Comparison of ENCODE assay signal across 15 mouse cellular contexts in genomic region chr5:131241689-131242088, GRCm38 (mm10).
A peak's percentile ranks its signal among the peaks of the same experiment; 100 is the strongest.
DNase-seq lines count a peak whose midpoint lies in the region; ATAC-seq and TF ChIP-seq lines count a peak whose summit lies in the region.
"Had no signal": no experiment of that assay in that cellular context is flagged by ENCODE, and none has a peak within 500 bp of the region (broad histone marks: within the 10 kb centered on the region; RNA-seq: fewer than 3 reads in every experiment).

No protein-coding gene starts in this region.

- 85% methylated on average over 4 of the region's 4 CpGs for WGBS in heart, embryonic 10.5 days
- 65% methylated on average over 4 of the region's 4 CpGs for WGBS in heart, adult 2 months
- 61% methylated on average over 4 of the region's 4 CpGs for WGBS in stomach, embryonic 14.5 days
- 46% methylated on average over 4 of the region's 4 CpGs for WGBS in stomach, postnatal 0 days
- WGBS in liver, postnatal 0 days (ENCODE audit: insufficient replicate concordance): 72% methylated on average over 4 of the region's 4 CpGs

- no peak for TF ChIP-seq POLR2A in heart, adult 2 months (IDR thresholded peaks at IDR 0.05; ENCODE audit: insufficient read depth, low read depth, low read length)

- no peak overlapping the region for H3K4me2 ChIP-seq in stomach, embryonic 14.5 days (replicated peaks; ENCODE audit: low read depth, low read length)
- H3K4me2 ChIP-seq in stomach, postnatal 0 days (replicated peaks; ENCODE audit: low read depth): no peak overlapping the region
- no peak overlapping the region for H3K4me2 ChIP-seq in liver, postnatal 0 days (ENCODE audit: low read depth, low read length)
- H3K4me2 ChIP-seq: liver, embryonic 12.5 days; midbrain, embryonic 12.5 days had no signal

- H3K27me3 ChIP-seq in heart, embryonic 10.5 days (ENCODE audit: insufficient read depth, poor library complexity, severe bottlenecking): no peaks in the 10 kb centered on the region
- no peaks in the 10 kb centered on the region for H3K27me3 ChIP-seq in heart, adult 2 months (ENCODE audit: control insufficient read depth, insufficient read depth, low read length)
- H3K27me3 ChIP-seq in stomach, embryonic 14.5 days (ENCODE audit: control insufficient read depth, insufficient read depth, low read length): no peaks in the 10 kb centered on the region
- H3K27me3 ChIP-seq in stomach, postnatal 0 days (ENCODE audit: control insufficient read depth, insufficient read depth, low read length): no peaks in the 10 kb centered on the region
- H3K27me3 ChIP-seq in liver, postnatal 0 days (ENCODE audit: insufficient read depth, low read length): no peaks in the 10 kb centered on the region
- H3K27me3 ChIP-seq: liver, embryonic 12.5 days; midbrain, embryonic 12.5 days had no signal

- no peak for TF ChIP-seq CTCF in heart, adult 2 months (IDR thresholded peaks at IDR 0.05)
- no peak for TF ChIP-seq CTCF in stomach, postnatal 0 days (IDR thresholded peaks at IDR 0.05; ENCODE audit: low read depth)
- no peak for TF ChIP-seq CTCF in liver, postnatal 0 days (IDR thresholded peaks at IDR 0.05; ENCODE audit: low read depth)

- H3K9me3 ChIP-seq in heart, embryonic 10.5 days: no peaks in the 10 kb centered on the region
- no peaks in the 10 kb centered on the region for H3K9me3 ChIP-seq in stomach, embryonic 14.5 days (ENCODE audit: control insufficient read depth, low read depth, low read length)
- no peaks in the 10 kb centered on the region for H3K9me3 ChIP-seq in stomach, postnatal 0 days (ENCODE audit: control insufficient read depth, low read length)
- no peaks in the 10 kb centered on the region for H3K9me3 ChIP-seq in liver, postnatal 0 days (ENCODE audit: low read length)
- H3K9me3 ChIP-seq: midbrain, embryonic 12.5 days had no signal

- no peaks in the 10 kb centered on the region for H3K36me3 ChIP-seq in heart, embryonic 10.5 days
- H3K36me3 ChIP-seq in heart, adult 2 months (ENCODE audit: control insufficient read depth, insufficient read depth, low read length): no peaks in the 10 kb centered on the region
- no peaks in the 10 kb centered on the region for H3K36me3 ChIP-seq in stomach, embryonic 14.5 days (ENCODE audit: control insufficient read depth, insufficient read depth, low read length)
- no peaks in the 10 kb centered on the region for H3K36me3 ChIP-seq in stomach, postnatal 0 days (ENCODE audit: control insufficient read depth, insufficient read depth, low read length)
- no peaks in the 10 kb centered on the region for H3K36me3 ChIP-seq in liver, postnatal 0 days (replicated peaks; ENCODE audit: insufficient read depth, low read length)
- H3K36me3 ChIP-seq: liver, embryonic 12.5 days; midbrain, embryonic 12.5 days had no signal

- H3K4me1 ChIP-seq in heart, embryonic 10.5 days: no peaks in the 10 kb centered on the region
- no peaks in the 10 kb centered on the region for H3K4me1 ChIP-seq in heart, adult 2 months (ENCODE audit: control insufficient read depth, insufficient read depth, low read length)
- H3K4me1 ChIP-seq in stomach, embryonic 14.5 days (ENCODE audit: control insufficient read depth, insufficient read depth, low read length): no peaks in the 10 kb centered on the region
- no peaks in the 10 kb centered on the region for H3K4me1 ChIP-seq in stomach, postnatal 0 days (replicated peaks; ENCODE audit: control insufficient read depth, insufficient read depth)
- no peaks in the 10 kb centered on the region for H3K4me1 ChIP-seq in liver, postnatal 0 days (ENCODE audit: insufficient read depth)
- H3K4me1 ChIP-seq: liver, embryonic 12.5 days; midbrain, embryonic 12.5 days had no signal

- peak; percentile 17 for DNase-seq in heart, embryonic 10.5 days (ENCODE audit: low spot score)
- DNase-seq in heart, adult 2 months: no peak
- DNase-seq in layer of hippocampus, adult 18-20 months (ENCODE audit: low spot score in 2 of 2): peak; percentile 28 to 78
- no peak for DNase-seq in layer of hippocampus, postnatal 25 days (ENCODE audit: extremely low spot score in 1 of 2, low spot score in 1 of 2)
- no peak for DNase-seq in stomach, postnatal 0 days (ENCODE audit: low spot score)
- peak; percentile 6 to 66 for DNase-seq in lung, postnatal 4 days
- DNase-seq in liver, postnatal 0 days: no peak
- DNase-seq: cerebellum, adult 9-10 months; gastrocnemius, postnatal 14 days; heart, postnatal 14 days; spleen, adult 18-20 months; thymus, adult 2 months had no signal

- no peaks in the 10 kb centered on the region for H3K79me2 ChIP-seq in heart, adult 2 months (replicated peaks; ENCODE audit: control insufficient read depth, insufficient read depth, low read length)

- H3K4me3 ChIP-seq in heart, embryonic 10.5 days: no peak overlapping the region
- H3K4me3 ChIP-seq in heart, adult 2 months: no peak overlapping the region
- H3K4me3 ChIP-seq in stomach, embryonic 14.5 days (ENCODE audit: low read depth, low read length): no peak overlapping the region
- H3K4me3 ChIP-seq in stomach, postnatal 0 days (ENCODE audit: low read depth, low read length): no peak overlapping the region
- H3K4me3 ChIP-seq in liver, postnatal 0 days (ENCODE audit: low read depth, low read length): no peak overlapping the region
- H3K4me3 ChIP-seq: liver, embryonic 12.5 days; midbrain, embryonic 12.5 days had no signal

- H3K27ac ChIP-seq in heart, embryonic 10.5 days: no peak overlapping the region
- no peak overlapping the region for H3K27ac ChIP-seq in heart, adult 2 months
- H3K27ac ChIP-seq in stomach, embryonic 14.5 days (ENCODE audit: low read length): 0 out of 2 replicates have a peak overlapping the region, but pooled peaks have one; percentile 6
- no peak overlapping the region for H3K27ac ChIP-seq in stomach, postnatal 0 days (replicated peaks)
- no peak overlapping the region for H3K27ac ChIP-seq in liver, postnatal 0 days (ENCODE audit: low read depth)
- H3K27ac ChIP-seq: liver, embryonic 12.5 days; midbrain, embryonic 12.5 days had no signal

- no peak for TF ChIP-seq EP300 in heart, adult 2 months (IDR thresholded peaks at IDR 0.05; ENCODE audit: insufficient read depth, low read depth, low read length)
- TF ChIP-seq EP300 in stomach, postnatal 0 days (optimal IDR thresholded peaks at IDR 0.05): no peak
- TF ChIP-seq EP300 in liver, postnatal 0 days (IDR thresholded peaks at IDR 0.05; ENCODE audit: low read depth): no peak

- ATAC-seq in stomach, embryonic 14.5 days (ENCODE audit: insufficient number of reproducible peaks, insufficient read depth, low FRiP score, low read depth): no peak
- no peak for ATAC-seq in stomach, postnatal 0 days (ENCODE audit: low FRiP score, low TSS enrichment)
- ATAC-seq in liver, postnatal 0 days: no peak
- ATAC-seq: liver, embryonic 12.5 days had no signal

- no peak overlapping the region for H3K9ac ChIP-seq in heart, adult 2 months (ENCODE audit: low read depth, low read length)
- no peak overlapping the region for H3K9ac ChIP-seq in stomach, embryonic 14.5 days (replicated peaks; ENCODE audit: low read depth, low read length)
- no peak overlapping the region for H3K9ac ChIP-seq in stomach, postnatal 0 days (ENCODE audit: low read length)
- no peak overlapping the region for H3K9ac ChIP-seq in liver, postnatal 0 days (replicated peaks)
- H3K9ac ChIP-seq: liver, embryonic 12.5 days; midbrain, embryonic 12.5 days had no signal

- intact Hi-C loops in heart, adult 2 months (cut with DNase I): no loop called here

Comparison
In these comparisons a context has a peak if more than half of its experiments do, and no peak if none do; other contexts are left out.
1. DNase-seq: peak in heart, embryonic 10.5 days (single experiment), layer of hippocampus, adult 18-20 months (2 of 2) and lung, postnatal 4 days (2 of 2); none in heart, adult 2 months (0 of 2), layer of hippocampus, postnatal 25 days (0 of 2), stomach, postnatal 0 days (single experiment) and liver, postnatal 0 days (single experiment).